Mouse (Mus musculus) adrenal gland, postnatal 10 days (tissue): ENCODE measurements around the gene Txn2. TPM values are rescaled to one million over a fixed set of nuclear protein-coding genes. Genes with fewer than 3 reads are reported as not detected.

Experiments used
- DNase-seq: peaks from one replicate; pipeline ENCODE4 v3.0.0; 2021; ENCODE audit warnings: mixed read lengths
- long read RNA-seq, 2 experiments: library from polyadenylated mRNA; stranded (forward); transcript quantifications; one replicate each; pipeline ENCODE4 v2.0.0; 2021
- total RNA-seq, 2 experiments: library from RNA; stranded (reverse); gene quantifications; 2 replicates each; pipeline ENCODE4 v1.2.3; 2021

Gene Txn2
- total RNA-seq = 100 to 1,000 TPM; 321 to 368 TPM
- long read RNA-seq, experiment 1, transcript Txn2-204 (3 exons, 2,049 nt) = minor isoform, 39 of 694 reads
- long read RNA-seq, experiment 1, transcript Txn2-201 (4 exons, 1,298 nt) = major isoform, 614 of 694 reads
- long read RNA-seq, experiment 1, partial matches to known transcripts = 1 of 694 reads
- long read RNA-seq, experiment 1, other reads (novel, unspliced or antisense) = 38 of 694 reads
- long read RNA-seq, experiment 2, transcript Txn2-204 (3 exons, 2,049 nt) = minor isoform, 11 of 400 reads
- long read RNA-seq, experiment 2, transcript Txn2-201 (4 exons, 1,298 nt) = major isoform, 362 of 400 reads
- long read RNA-seq, experiment 2, partial matches to known transcripts = 2 of 400 reads
- long read RNA-seq, experiment 2, other reads (novel, unspliced or antisense) = 25 of 400 reads

DNA sequence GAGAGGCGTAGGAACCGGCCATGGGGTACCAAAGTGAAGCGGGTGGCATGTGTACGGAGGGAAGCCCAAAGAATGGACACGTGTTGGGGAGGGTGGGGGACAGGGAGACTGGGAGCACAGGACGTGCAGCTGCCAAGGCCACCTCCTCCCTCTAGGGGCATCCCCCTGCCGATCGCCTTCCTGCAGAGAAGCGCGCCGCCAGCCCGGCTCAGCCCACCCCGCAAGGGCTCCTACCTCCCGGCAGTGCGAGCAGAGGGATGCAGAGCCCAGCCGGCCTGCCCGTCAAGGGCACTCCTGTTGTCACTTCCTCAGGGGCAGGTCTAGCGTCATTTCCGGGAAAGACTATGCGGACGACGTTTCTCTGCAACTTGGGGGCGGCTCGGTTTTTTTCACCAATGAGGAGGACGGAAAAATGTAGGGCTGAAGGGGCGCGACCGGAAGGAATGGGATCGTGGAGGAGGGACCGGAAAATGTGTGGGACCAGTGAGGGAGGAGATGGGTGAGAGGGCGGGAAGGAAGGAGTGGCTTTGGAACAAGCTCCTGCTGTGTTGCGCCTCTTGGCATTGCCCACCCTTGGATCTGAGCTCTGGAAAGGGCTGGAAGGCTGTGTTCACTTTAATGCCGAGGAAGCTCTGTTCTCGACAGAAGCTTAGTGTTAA is at the start of gene Txn2:
Txn2 (minus strand) TSS at position 334 of the 659 bp plus-strand sequence.
- DNase-seq = peak; percentile 95

DNA sequence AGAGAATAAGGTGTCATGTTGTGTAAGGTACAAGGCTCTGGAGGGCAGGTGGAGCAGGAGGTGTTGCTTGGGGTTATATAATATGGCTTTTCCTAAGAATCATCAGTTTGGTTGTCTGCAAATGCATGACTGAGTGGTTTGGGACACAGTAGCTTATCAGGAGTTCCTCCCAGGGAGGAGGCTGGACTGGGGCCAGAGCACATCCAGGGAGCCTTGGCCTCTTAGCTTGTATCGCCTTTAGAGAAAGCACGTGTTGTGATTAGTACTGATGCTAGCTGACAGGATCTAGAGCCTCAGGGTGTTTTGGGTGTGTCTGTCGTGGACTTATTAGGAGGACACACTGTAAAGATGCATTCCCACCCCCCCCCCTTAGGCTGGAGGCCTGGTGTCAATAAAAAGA is 48.9 kb upstream of the Txn2 start:
- DNase-seq = peak; percentile 74

DNA sequence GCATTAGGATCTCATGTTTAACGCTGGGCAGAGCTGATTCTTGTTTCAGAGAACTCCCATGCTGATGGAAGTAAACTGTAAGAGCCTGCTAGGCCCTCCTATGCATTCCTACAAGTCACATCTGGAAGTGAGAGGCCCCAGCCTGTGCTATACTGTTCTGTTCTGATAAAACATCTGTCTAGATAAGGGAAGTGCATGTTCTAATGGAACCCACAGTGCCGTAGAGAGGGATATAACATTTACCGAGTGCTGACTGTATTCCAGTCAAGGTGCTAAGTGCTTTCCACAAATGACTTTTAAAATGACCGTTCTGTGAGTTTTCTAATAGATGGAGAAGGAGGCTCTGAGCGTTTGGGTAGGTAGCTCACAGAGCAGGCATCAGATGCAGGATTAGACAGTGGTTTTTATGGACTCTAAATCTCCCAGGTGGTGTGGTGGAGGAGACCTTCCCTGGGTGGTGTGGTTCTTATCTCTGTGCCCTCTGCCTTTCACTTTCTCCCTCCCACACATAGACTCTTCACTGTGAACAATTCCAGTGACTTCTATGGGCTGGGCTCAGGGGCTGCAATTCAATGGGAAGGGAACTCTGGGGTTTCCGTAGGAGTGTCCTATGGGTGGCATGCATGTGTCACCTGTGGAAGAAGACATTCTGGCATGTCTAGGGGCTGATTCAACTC is 45.5 kb upstream of the Txn2 start:
- no peak for DNase-seq

DNA sequence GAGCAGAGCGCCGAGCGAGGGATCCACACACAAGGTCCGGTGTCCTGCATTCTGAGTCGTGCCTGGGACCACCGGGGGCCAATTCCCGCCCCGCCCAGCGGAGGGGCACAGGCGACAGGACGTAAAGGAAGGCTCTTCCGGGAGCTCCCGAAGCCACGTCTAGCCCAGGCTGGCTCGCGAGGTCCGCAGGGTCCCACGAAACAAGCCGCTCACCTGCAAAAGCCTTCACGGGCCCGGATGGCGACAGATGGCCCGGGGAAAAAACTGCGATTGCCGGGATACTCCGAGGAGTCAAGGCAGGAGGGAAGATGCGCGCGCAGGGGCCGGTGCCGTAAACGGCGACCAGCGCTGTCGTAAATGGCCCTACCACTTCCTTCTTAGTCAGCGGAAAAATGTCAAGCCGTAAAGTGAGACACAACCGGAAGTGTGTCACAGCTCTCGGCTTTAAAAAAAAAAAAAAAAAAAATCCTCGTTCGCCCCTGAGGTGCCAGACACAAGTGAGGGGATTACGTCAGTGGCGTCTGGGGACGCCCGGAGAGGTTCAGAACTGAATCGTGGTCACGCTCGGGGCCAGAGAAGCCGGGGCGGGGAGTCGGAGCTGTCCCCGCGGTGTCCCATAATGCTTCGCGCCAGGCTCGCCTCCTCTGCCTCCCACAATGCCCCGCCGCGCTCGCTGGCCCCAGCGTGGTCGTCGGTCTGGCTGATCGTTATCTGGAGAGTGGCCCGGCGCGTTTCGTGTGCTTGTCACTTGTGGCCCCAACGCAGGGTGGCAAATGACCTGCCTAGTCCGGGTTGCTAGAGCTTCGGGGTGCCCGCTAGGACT is 41.9 kb upstream of the Txn2 start, which contains the start of gene Eif3d:
Eif3d (minus strand) TSS at position 344 of the 823 bp plus-strand sequence.
- DNase-seq = peak; percentile 98

DNA sequence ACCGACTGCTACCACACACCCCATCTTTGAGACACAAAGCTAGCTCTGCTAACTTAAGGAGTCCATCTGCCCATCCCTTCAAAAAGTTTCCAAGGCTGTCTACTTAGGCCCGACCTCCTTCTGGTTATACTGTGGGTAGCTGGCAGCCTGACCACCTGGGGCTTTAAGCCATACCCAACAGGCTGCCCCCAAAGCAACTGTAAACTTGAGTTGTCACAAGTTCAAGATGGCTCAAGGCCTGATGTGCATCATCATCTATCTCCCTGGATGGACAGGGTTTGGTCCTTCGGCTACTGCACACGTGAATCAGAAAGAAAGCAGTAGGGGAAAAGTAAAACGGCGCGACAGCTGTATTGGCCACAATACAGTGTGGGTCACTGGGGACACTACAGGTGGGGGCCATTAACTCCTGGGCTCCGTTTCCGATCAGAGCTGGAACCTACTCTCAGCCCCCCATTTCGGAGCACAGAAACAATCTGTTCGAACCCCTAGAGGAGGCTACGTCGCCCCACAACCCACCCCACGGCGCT is 41.2 kb upstream of the Txn2 start:
- DNase-seq = no peak

DNA sequence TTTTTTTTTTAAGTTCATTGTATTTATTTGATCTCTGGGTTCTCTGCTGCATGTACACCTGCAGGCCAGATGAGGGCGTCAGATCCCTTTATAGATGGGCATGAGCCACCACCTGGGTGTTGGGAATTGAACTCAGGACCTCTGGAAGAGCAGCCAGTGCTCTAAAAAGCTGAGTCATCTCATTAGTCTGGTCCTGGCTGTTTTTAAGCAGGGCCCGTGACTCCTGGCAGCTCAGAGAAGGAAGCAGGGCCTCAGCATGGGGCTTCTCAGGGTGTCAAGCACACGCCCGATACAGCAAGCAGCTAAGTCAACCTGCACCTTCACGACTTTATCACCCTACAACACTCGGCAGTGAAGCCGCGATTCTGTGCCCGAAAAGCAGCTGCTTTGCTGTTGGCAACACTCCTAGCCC is 36.3 kb upstream of the Txn2 start:
- DNase-seq = no peak

DNA sequence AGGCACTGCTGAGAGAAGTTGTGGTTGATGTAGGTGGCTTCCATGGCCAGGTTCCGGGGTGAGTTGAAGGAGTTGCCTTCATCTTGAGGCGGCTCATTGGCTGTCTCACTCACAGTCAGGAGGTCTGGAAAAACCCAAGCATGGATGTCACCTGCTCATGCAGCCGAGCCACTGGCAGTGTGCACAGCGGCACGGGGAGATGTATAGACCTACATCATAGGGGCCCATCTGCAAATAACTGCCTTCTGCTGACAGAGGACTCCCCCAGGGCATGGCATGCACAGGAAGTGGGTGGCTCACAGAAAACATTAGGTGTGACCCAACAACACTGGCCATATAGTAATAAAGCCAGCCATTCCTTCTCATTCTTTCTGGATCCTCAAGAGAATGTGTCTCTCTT is 33.6 kb upstream of the Txn2 start:
- no peak for DNase-seq

DNA sequence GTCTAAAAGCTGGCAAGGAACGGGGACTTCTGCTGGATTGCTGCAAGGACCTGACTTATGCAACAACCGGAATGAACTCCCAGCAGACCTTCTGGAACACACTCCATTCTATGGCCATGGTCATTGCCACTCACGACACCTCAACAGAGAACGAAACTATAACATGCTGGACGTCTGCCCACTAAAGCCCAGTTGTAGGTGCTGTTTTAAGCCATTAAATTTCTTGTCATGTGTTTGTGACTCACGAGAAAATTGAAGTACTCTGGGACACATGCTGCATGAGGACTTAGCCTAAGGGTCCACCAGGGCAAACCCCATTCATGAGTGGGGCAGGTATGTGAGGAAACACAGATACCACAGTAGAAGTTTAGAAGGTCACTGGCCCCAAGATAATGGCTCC is 31.9 kb upstream of the Txn2 start:
- DNase-seq = peak; percentile 29

DNA sequence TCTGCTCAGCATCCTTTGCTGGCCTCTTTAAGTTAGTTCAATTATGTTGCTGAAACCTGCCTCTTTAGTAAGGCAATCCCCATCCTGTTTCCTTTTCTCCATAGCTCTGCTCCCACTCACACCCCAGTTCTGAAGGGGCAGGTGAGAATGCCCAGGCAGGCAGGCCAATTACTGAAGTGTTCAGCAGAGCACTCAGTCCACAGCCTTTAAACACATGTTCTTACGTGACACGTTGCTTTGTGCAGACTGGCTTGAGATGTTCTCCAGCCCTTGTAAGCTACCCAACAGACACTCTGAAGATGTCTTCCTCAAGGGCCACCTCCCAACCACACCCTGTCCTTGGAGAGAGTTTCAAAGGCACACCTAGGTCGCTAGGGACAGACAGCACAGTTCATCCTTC is 29.3 kb upstream of the Txn2 start:
- no peak for DNase-seq

DNA sequence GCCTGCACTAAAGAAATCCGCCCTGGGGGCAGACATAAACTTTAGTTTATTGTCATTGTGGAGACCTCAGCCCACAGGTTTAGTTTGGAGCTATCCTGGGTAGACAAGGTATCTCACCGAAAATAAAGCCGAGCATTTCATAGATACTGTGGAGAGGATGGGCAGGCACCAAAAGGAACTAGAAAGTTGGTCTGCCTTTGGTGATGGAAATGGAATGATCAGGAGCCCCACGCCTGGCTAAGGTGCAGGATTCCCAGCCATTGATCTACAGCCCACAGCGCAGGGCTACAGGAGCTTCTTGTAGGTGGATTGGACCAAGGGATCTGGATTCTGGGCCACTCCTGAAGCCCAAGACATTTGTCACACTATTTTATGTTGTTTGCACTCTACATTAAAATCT is 28.8 kb upstream of the Txn2 start:
- no peak for DNase-seq

DNA sequence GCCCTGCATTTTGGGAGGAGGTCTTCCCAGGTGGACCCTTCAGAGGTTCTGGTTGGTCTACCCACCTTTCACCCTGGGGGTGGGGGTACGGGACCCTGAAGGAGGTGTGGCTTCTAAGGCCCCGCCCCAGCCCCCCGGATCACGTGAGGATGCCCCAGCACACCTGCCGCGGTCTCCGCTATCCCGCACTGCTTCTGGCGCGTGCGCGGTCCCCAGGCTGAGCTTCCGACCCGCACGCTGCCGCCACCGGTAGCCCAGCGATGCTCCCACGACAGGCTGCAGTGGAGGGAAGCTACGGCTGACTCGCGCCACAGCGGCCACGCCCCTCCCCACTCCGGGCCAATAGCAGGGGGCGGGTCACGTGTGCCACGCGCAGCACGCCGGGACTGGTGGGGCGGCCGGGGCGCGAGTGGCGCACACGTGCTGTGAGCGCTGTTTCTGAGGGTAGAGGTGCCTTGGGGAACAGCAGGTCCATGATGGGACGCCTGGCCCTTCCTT is 27.6 kb upstream of the Txn2 start, which contains the start of gene Foxred2:
Foxred2 (minus strand) TSS at position 319 of the 498 bp plus-strand sequence.
- peak; percentile 90 for DNase-seq

DNA sequence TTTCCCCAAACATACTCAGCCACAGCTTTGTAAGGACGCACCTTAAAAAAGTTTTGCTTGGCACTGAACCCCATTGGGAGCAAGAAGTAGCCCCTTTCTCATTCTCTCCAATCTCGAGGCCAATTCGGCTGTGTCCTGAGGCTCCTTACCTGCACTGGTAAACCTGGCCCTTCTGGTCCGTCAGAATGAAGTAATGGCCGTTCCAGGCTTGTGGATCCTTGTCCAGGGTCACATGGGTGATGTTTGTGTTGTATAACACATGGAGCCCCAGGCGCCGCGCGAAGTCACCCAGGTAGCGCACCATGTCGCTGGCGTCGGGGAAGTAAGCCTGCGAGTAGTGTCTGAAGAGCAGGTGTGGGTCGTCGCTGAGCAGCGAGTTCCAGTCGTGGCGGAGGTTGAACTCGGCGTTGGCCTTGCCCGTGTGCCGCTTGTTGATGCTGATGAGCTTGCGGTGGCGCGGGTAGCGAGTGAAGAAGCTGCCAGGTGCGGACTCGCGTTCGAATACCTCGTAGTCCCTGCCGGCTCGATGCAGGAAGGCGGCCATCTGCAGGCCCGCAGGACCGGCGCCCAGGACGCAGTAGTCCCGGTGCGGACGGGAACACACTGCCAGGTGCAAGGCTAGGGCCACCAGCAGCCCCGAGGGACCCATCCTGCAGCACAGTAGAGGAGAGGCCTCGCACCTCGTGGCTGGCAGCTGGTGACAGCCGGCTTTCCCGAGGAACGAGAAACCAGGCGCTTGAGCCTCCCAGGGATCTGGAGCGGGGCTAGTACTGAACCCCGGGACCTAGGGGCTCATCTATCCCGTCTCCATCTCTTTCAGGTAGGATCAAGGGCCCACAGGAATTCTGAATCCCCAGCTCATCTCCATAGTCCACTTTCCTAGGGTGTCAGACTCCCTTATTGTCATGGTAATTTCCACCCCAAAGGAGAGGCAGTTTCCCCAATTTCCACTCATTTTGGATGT is 26.9 kb upstream of the Txn2 start:
- DNase-seq = peak; percentile 36

DNA sequence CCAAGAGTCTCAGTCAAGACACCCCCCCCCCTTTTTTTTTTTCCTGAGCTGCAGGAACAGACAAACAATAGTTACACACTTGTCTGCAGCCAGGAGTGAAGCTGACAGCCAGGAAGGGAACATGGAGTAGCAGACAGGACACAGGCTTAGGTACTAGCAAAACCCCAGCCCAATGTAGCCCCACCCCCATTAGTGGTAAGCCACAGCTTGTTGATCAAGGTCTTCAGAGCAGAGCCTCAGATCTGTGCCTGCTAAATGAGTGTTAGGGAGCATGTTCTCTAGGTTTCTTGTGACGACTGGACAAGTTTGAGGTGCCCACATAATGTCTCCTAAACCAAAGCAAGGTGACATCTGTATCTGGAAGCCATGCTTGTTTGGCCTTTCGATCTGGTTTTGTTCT is 25.6 kb upstream of the Txn2 start:
- no peak for DNase-seq

DNA sequence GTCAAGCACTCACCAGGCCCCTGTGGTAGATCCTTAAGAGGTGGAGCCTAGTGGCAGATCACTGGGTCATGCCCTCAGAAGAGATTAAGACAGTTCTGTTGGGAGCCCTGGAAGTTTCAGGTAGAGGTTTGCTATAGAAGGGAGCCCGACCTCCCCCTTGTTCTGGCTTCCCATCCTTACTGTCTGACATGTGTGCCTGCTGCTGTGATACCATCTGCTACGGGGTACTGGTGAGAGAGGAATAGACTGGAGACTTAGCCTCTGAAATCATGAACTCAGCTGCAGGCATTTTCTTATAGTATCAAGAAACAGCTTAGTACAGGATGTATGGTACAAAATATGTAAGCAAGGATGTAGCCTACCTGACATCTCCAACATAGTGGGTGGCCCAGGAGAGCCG is 24.1 kb upstream of the Txn2 start:
- no peak for DNase-seq

DNA sequence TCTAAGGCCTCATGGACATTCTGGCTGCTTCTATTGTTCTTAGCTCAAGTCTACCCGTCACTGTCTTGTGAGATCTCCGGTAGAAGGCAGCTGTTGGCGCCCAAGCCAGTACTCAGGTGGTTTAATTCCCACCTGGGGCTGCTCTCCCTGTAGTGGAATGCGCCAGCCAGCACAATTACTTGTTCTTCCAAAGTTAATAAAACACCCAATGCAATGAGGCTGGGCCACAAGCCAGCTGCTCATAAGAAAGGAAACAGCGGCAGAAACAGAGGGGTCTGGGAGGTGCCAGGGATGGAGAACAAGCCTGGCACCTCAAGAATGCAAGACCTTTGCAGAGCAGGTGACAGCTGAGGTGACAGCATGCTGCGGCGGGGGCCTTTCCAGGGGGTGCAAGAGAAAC is 20.3 kb upstream of the Txn2 start:
- no peak for DNase-seq

DNA sequence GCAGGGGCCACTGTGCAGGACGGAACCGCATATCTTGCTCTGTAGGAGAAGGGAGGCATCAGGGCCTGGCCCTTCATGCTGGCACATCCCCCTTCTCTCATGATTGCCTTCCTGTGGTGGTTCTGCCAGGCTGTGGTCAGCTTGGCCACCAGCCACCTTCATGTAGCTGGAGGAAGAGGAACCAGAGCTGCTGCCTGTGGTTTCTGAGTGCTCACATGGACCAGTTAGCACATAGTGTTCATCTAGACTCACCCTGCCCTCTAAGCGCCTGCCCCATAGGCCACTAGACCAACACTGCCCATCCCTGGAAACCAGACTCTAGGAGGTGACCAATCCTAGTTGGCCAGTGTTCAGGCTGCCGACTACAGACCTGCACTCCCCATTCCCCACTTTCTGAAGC is 16.9 kb upstream of the Txn2 start:
- DNase-seq = no peak

DNA sequence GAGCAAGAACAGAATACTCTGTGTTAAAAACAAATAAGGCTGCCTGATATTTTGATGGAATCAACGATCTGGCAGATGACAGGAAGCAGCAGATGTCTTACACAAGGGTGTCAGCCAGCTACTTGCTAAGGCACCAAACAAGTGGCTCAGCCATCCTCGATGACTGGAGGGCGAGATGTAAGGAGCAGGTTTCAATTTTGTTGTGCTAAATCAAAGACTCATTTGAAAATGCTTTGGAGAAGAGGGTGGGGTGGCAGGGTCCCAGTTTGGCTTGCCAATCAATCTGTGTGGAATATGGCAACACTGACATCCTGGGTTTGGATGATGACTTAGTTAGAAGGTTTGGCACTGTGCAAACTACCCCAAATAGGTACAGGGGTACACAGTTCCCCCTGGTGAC is 12.8 kb upstream of the Txn2 start:
- DNase-seq = no peak

DNA sequence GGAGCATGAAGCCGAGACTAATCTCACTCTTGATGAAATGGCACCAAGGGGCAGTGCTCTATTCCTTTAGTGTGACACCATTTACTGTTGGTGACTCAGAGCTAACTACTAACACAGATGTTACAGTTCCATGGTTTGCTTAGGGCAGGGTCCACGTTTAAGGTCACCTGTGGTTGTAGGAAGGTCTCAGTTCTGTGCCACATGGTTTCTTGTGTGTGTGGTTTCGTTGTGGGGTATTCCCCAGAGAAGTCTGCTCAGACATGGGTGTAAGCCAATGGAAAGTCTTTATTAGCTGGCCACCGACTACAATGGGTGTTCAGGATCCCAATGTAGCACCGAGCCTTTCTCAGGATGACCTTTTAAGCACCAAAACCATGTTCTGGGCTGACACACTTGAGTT is 9.7 kb upstream of the Txn2 start:
- DNase-seq = no peak

DNA sequence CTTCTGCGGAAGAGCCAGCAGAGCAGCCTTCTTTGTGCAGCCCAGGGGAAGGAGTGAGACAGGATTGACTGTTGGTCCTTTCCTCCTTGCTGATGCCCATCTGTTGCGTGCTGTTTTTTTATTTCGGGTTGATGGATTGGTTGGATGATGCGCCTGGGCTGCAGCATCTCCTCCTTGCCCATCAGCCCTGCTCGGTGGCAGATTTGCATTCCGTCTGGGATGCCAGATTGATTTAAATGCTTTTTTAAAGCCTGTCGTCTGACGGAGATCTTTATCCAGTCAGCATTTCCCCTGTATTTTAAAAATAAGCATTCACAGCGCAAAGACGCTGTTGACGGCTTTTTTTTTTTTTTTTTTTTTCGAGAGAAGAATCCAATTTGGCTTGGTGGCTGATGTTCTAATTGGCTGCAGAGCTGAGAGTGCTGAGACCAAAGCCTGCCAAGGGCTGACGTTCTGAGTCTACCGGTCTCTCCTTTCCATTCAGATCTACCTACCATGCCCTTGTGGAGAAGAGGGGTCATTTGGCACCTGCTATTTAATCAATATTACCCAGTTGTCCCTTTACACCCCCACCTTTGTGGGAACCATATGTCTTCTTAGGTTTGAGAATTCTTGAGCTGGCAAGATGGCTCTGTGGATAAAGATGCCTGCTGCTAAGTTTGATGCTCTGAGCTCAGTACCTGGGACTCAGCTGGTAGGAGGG is 7.0 kb upstream of the Txn2 start:
- no peak for DNase-seq

DNA sequence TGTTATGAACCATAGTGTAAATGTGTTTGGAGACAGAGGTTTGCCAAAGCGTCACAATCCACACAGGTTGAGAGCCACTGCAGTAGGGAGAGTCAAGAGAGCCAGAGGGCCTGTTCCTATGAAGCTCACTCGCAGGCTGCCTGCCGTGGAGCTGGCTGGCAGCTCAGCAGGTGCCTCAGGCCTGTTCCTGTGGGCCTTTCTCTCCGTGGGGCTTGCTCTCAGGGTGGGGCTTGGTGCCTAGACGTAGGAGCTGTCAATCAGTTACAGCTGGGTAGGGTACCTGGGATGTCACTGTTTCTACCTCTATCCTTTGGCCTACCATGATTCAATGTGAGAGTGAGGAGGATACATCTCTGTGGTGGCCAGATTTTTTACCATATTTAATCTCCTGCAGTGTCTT is 6.2 kb upstream of the Txn2 start:
- no peak for DNase-seq
